Mouse (Mus musculus): ENCODE results near the gene Sgk2. TPM values are rescaled to one million over a fixed set of nuclear protein-coding genes. Genes with fewer than 3 reads are reported as not detected.

Gene Sgk2
- total RNA-seq (2021), result under 1 TPM; 0.12 to 0.43 TPM

GRCm38 (mm10) chr2:162987218-162987617 lies at the start of gene Sgk2:
Gene Sgk2 (plus strand): TSS chr2:162987330.
- DNase-seq, result no peak
- intact Hi-C loops (cut with DNase I), result no loop called here

GRCm38 (mm10) chr2:162939562-162939961 lies 47.6 kb upstream of the Sgk2 start:
- intact Hi-C loops (cut with DNase I), result no loop called here

GRCm38 (mm10) chr2:162943148-162943846 lies 43.8 kb upstream of the Sgk2 start, which contains the start of gene L3mbtl1:
Gene L3mbtl1 (plus strand): TSS chr2:162943472.
- peak; percentile 27 to 44 for DNase-seq
- intact Hi-C loops (cut with DNase I), result no loop called here

More at GRCm38 (mm10) chr2:162939562-162939961, 47.6 kb upstream of the Sgk2 start:
- DNase-seq, result no peak

- DNase-seq, result no peak
- intact Hi-C loops (cut with DNase I), result no loop called here
Observed at GRCm38 (mm10) chr2:162943931-162944330, 43.2 kb upstream of the Sgk2 start.

GRCm38 (mm10) chr2:162946964-162947363 lies 40.2 kb upstream of the Sgk2 start:
- intact Hi-C loops (cut with DNase I), result no loop called here

GRCm38 (mm10) chr2:162947736-162948135 lies 39.4 kb upstream of the Sgk2 start:
- DNase-seq, result no peak
- intact Hi-C loops (cut with DNase I), result no loop called here

More at GRCm38 (mm10) chr2:162946964-162947363, 40.2 kb upstream of the Sgk2 start:
- DNase-seq, result no peak

GRCm38 (mm10) chr2:162948221-162948620 lies 38.9 kb upstream of the Sgk2 start:
- no peak for DNase-seq
- intact Hi-C loops (cut with DNase I), result no loop called here

GRCm38 (mm10) chr2:162950776-162951175 lies 36.4 kb upstream of the Sgk2 start:
- intact Hi-C loops (cut with DNase I), result no loop called here
- no peak for DNase-seq

GRCm38 (mm10) chr2:162956843-162957242 lies 30.3 kb upstream of the Sgk2 start:
- intact Hi-C loops (cut with DNase I), result no loop called here
- no peak for DNase-seq

GRCm38 (mm10) chr2:162961321-162961720 lies 25.8 kb upstream of the Sgk2 start:
- no peak for DNase-seq
- intact Hi-C loops (cut with DNase I), result no loop called here

- DNase-seq, result no peak
- intact Hi-C loops (cut with DNase I), result no loop called here
Observed at GRCm38 (mm10) chr2:162966734-162967133, 20.4 kb upstream of the Sgk2 start.

- intact Hi-C loops (cut with DNase I), result loop anchor here (2.0 kb wide), 1 partner anchor 30 kb away; no protein-coding TSS in a partner anchor
- peak; percentile 46 to 66 for DNase-seq
Observed at GRCm38 (mm10) chr2:162968357-162968756, 18.8 kb upstream of the Sgk2 start.

GRCm38 (mm10) chr2:162969101-162969500 lies 18.0 kb upstream of the Sgk2 start:
- no peak for DNase-seq
- intact Hi-C loops (cut with DNase I), result loop anchor here (2.0 kb wide), 1 partner anchor 30 kb away; no protein-coding TSS in a partner anchor

- intact Hi-C loops (cut with DNase I), result no loop called here
- DNase-seq, result no peak
Observed at GRCm38 (mm10) chr2:162970896-162971295, 16.2 kb upstream of the Sgk2 start.

GRCm38 (mm10) chr2:162972752-162973151 lies 14.4 kb upstream of the Sgk2 start:
- intact Hi-C loops (cut with DNase I), result no loop called here
- no peak for DNase-seq

- DNase-seq, result no peak
- intact Hi-C loops (cut with DNase I), result no loop called here
Observed at GRCm38 (mm10) chr2:162973206-162973605, 13.9 kb upstream of the Sgk2 start.

GRCm38 (mm10) chr2:162973637-162974036 lies 13.5 kb upstream of the Sgk2 start:
- intact Hi-C loops (cut with DNase I), result no loop called here
- DNase-seq, result no peak

- intact Hi-C loops (cut with DNase I), result no loop called here
Observed at GRCm38 (mm10) chr2:162975157-162975775, 11.9 kb upstream of the Sgk2 start.

GRCm38 (mm10) chr2:162976001-162976400 lies 11.1 kb upstream of the Sgk2 start:
- peak; percentile 52 to 57 for DNase-seq
- intact Hi-C loops (cut with DNase I), result no loop called here

More at GRCm38 (mm10) chr2:162975157-162975775, 11.9 kb upstream of the Sgk2 start:
- peak; percentile 53 to 60 for DNase-seq

- intact Hi-C loops (cut with DNase I), result no loop called here
- no peak for DNase-seq
Observed at GRCm38 (mm10) chr2:162984381-162984780, 2.7 kb upstream of the Sgk2 start.

GRCm38 (mm10) chr2:162985923-162986322 lies 1.2 kb upstream of the Sgk2 start:
- peak; percentile 77 to 81 for DNase-seq
- intact Hi-C loops (cut with DNase I), result no loop called here

GRCm38 (mm10) chr2:162986764-162987163 lies 366 bp upstream of the Sgk2 start:
- intact Hi-C loops (cut with DNase I), result no loop called here
- no peak for DNase-seq

Data from heart, postnatal 10 days (tissue).